Mouse (Mus musculus): Measurements from ENCODE around the gene Anxa3. TPM values are rescaled to one million over a fixed set of nuclear protein-coding genes. Genes with fewer than 3 reads are reported as not detected.

Gene Anxa3
- polyA plus RNA-seq, 1 experiment: 1.9 TPM

DNA sequence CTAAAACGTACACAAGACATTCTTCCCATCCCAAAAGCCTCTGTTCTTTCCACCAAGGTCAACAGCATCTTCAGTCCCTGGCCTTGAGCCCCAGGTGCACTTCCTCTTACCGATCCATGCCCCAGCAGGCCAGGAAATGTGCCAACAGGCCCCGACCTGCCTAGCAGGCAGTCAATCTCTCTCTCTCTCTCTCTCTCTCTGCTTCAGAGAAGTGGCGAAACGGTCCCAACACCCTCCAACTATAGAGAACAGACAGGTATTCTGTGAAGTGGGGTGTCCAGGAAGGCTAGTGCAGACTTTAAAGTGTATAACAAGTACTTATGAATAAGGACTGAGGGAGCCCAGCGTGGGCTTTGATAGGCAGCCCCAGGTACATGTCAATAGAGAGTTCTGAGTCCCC is 75.8 kb downstream of the Anxa3 start:
- 37% methylated on average over 6 of the region's 6 CpGs for WGBS
- H3K27me3 ChIP-seq (ENCODE audit: control insufficient read depth, insufficient read depth, low read length): no peaks in the 10 kb centered on the region
- H3K36me3 ChIP-seq (ENCODE audit: control insufficient read depth, insufficient read depth, low read length): no peaks in the 10 kb centered on the region
- no peaks in the 10 kb centered on the region for H3K4me1 ChIP-seq (ENCODE audit: control insufficient read depth, insufficient read depth, insufficient read length, low read length)
- no peak overlapping the region for H3K27ac ChIP-seq (ENCODE audit: insufficient read depth, low read depth, low read length)
- no peak overlapping the region for H3K4me3 ChIP-seq (ENCODE audit: low read depth, low read length)
- TF ChIP-seq CTCF (IDR thresholded peaks at IDR 0.05; ENCODE audit: extremely low read depth, insufficient read length, insufficient replicate concordance, low read depth, low read length): no peak
- TF ChIP-seq POLR2A (IDR thresholded peaks at IDR 0.05; ENCODE audit: low read depth, low read length): no peak

DNA sequence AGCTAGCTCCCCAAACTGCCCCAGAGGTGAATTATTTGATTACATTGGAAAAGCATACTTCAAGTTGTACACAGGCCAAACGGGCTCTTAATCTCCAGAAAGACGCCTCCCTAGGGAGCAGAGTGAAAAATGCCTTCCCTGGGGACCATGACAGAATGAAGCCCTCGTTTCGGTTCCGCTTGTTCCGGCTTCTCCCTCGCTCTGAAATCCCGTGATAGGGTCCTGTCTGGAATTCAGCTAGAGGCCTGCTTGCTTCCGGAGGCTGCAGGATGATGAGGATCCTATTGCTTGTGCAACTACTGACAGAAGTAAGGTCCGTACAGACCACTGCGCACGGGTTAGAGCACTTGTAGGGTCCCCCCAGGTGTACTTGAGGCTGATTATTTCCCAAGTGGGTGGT is 77.9 kb downstream of the Anxa3 start:
- Histone ChIP-seq H3K36me3 (ENCODE audit: control insufficient read depth, insufficient read depth, low read length) (no peaks in the 10 kb centered on the region), H3K27ac (ENCODE audit: insufficient read depth, low read depth, low read length) (no peak overlapping the region), H3K27me3 (ENCODE audit: control insufficient read depth, insufficient read depth, low read length) (no peaks in the 10 kb centered on the region), H3K4me3 (ENCODE audit: low read depth, low read length) (no peak overlapping the region), H3K4me1 (ENCODE audit: control insufficient read depth, insufficient read depth, insufficient read length, low read length) (no peaks in the 10 kb centered on the region)
- 95% methylated on average over 12 of the region's 12 CpGs for WGBS
- TF ChIP-seq CTCF (IDR thresholded peaks at IDR 0.05; ENCODE audit: extremely low read depth, insufficient read length, insufficient replicate concordance, low read depth, low read length) (no peak), POLR2A (IDR thresholded peaks at IDR 0.05; ENCODE audit: low read depth, low read length) (no peak)

DNA sequence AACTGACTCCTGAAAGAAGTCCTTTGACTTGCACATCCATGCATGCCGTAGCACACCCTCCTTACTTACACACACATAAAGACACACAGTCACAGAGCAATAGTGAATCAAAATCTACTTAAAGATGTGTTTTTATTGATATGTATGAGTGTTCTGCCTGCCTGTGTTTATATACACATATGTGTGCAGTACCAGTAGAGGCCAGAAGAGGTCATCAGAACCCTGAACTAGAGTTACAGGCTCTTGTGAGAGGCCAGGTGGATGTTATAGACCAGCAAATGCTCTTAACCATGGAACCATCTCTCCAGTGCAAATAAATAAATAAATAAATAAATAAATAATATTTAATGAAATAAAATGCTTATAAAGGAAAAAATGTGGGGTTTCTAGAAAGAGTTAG is 85.0 kb downstream of the Anxa3 start:
- Histone ChIP-seq H3K27ac (ENCODE audit: insufficient read depth, low read depth, low read length) (no peak overlapping the region), H3K4me1 (ENCODE audit: control insufficient read depth, insufficient read depth, insufficient read length, low read length) (no peaks in the 10 kb centered on the region), H3K4me3 (ENCODE audit: low read depth, low read length) (no peak overlapping the region), H3K27me3 (ENCODE audit: control insufficient read depth, insufficient read depth, low read length) (no peaks in the 10 kb centered on the region), H3K36me3 (ENCODE audit: control insufficient read depth, insufficient read depth, low read length) (no peaks in the 10 kb centered on the region)
- 100% methylated on average over 1 of the region's 1 CpGs for WGBS
- TF ChIP-seq POLR2A (IDR thresholded peaks at IDR 0.05; ENCODE audit: low read depth, low read length) (no peak), CTCF (IDR thresholded peaks at IDR 0.05; ENCODE audit: extremely low read depth, insufficient read length, insufficient replicate concordance, low read depth, low read length) (no peak)

DNA sequence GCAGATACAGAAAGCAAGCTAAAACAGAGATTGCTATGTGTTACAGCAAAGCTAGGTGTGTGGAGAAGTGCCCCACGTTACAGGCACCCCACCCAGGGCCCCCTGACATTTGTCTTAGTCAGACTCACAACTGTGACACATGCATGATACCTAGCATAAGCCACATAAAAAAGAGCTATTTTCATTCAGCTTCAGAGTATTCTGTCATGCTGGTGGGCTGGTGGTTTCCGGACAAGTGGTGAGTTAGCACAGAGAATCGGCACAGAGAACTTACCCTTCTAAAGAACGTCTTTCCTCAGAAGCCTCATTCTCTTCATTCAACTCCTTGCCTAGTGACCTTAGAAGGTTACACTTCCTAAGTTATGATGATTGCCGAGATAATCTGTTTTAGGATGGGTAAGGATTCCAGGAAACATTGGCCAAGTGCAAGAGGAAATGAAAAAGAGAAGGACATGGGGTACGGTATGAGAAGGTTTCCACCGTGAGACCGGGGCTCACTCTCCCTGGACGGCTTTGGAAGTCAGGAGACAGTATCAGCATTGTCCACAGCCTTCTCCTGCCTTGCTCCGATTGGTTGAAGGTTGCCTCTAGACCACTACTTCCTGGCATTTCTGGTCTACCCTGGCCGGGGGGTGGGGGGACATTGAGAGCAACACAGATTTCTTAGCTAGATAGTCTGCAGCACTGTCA is 85.9 kb downstream of the Anxa3 start:
- Histone ChIP-seq H3K4me1 (ENCODE audit: control insufficient read depth, insufficient read depth, insufficient read length, low read length) (no peaks in the 10 kb centered on the region), H3K27me3 (ENCODE audit: control insufficient read depth, insufficient read depth, low read length) (no peaks in the 10 kb centered on the region), H3K36me3 (ENCODE audit: control insufficient read depth, insufficient read depth, low read length) (no peaks in the 10 kb centered on the region), H3K27ac (ENCODE audit: insufficient read depth, low read depth, low read length) (no peak overlapping the region), H3K4me3 (ENCODE audit: low read depth, low read length) (no peak overlapping the region)
- TF ChIP-seq POLR2A (IDR thresholded peaks at IDR 0.05; ENCODE audit: low read depth, low read length): no peak
- TF ChIP-seq CTCF (IDR thresholded peaks at IDR 0.05; ENCODE audit: extremely low read depth, insufficient read length, insufficient replicate concordance, low read depth, low read length): no peak
- WGBS: 89% methylated on average over 11 of the region's 11 CpGs

- Histone ChIP-seq H3K27me3 (ENCODE audit: control insufficient read depth, insufficient read depth, low read length) (no peaks in the 10 kb centered on the region), H3K4me3 (ENCODE audit: low read depth, low read length) (no peak overlapping the region), H3K4me1 (ENCODE audit: control insufficient read depth, insufficient read depth, insufficient read length, low read length) (no peaks in the 10 kb centered on the region), H3K36me3 (ENCODE audit: control insufficient read depth, insufficient read depth, low read length) (no peaks in the 10 kb centered on the region), H3K27ac (ENCODE audit: insufficient read depth, low read depth, low read length) (no peak overlapping the region)
- TF ChIP-seq CTCF (IDR thresholded peaks at IDR 0.05; ENCODE audit: extremely low read depth, insufficient read length, insufficient replicate concordance, low read depth, low read length) (no peak), POLR2A (IDR thresholded peaks at IDR 0.05; ENCODE audit: low read depth, low read length) (no peak)
- 72% methylated on average over 5 of the region's 5 CpGs for WGBS
Measured at GRCm38 (mm10) chr5:96880231-96880630, 87.1 kb downstream of the Anxa3 start.

- H3K4me1 ChIP-seq (ENCODE audit: control insufficient read depth, insufficient read depth, insufficient read length, low read length): no peaks in the 10 kb centered on the region
- TF ChIP-seq CTCF (IDR thresholded peaks at IDR 0.05; ENCODE audit: extremely low read depth, insufficient read length, insufficient replicate concordance, low read depth, low read length): no peak
- no peak overlapping the region for H3K27ac ChIP-seq (ENCODE audit: insufficient read depth, low read depth, low read length)
- WGBS: 81% methylated on average over 3 of the region's 3 CpGs
- H3K27me3 ChIP-seq (ENCODE audit: control insufficient read depth, insufficient read depth, low read length): no peaks in the 10 kb centered on the region
- no peak overlapping the region for H3K4me3 ChIP-seq (ENCODE audit: low read depth, low read length)
- H3K36me3 ChIP-seq (ENCODE audit: control insufficient read depth, insufficient read depth, low read length): no peaks in the 10 kb centered on the region
Measured at GRCm38 (mm10) chr5:96881118-96881517, 88.0 kb downstream of the Anxa3 start.

DNA sequence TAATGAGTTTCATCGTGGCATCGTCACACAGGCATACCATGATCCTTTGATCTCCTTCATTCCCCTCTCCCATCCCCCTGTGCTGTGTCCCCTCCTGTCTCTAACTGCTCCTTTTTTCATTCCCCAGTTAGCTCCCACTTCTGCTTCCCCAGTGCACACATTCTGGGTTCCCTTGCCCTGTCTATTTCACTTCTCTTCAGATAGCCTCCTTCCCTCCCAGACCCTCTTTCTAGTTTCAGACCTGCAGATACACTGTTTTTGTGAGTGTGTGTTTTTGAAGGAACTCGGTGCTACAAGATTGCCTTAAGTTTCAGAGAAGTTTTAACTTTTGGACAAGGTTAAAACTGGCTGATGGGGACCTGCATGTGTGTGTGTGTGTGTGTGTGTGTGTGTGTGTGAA is 88.5 kb downstream of the Anxa3 start:
- WGBS: 88% methylated on average over 3 of the region's 3 CpGs
- Histone ChIP-seq H3K4me3 (ENCODE audit: low read depth, low read length) (no peak overlapping the region), H3K4me1 (ENCODE audit: control insufficient read depth, insufficient read depth, insufficient read length, low read length) (no peaks in the 10 kb centered on the region), H3K36me3 (ENCODE audit: control insufficient read depth, insufficient read depth, low read length) (no peaks in the 10 kb centered on the region), H3K27ac (ENCODE audit: insufficient read depth, low read depth, low read length) (no peak overlapping the region), H3K27me3 (ENCODE audit: control insufficient read depth, insufficient read depth, low read length) (no peaks in the 10 kb centered on the region)
- TF ChIP-seq CTCF (IDR thresholded peaks at IDR 0.05; ENCODE audit: extremely low read depth, insufficient read length, insufficient replicate concordance, low read depth, low read length) (no peak), POLR2A (IDR thresholded peaks at IDR 0.05; ENCODE audit: low read depth, low read length) (no peak)

Measured in small intestine, adult 2 months (tissue).